Mouse (Mus musculus) lung, postnatal 25 days (tissue): ENCODE measurements around the gene 2310046K23Rik.
A peak's percentile ranks its signal among the peaks of the same experiment; 100 is the strongest.
"Not testable (repeated sequence)": the region's sequence is repeated elsewhere in the genome, so short reads cannot be mapped to it uniquely, and the experiment has no call there.

Experiments used
- DNase-seq: peaks from one replicate; pipeline ENCODE4 v3.0.0; 2022; ENCODE audit warnings: low spot score

Gene 2310046K23Rik

GRCm38 (mm10) chr3:92534411-92534810 lies at the start of gene 2310046K23Rik:
Gene 2310046K23Rik (minus strand): TSS chr3:92534511.
- no peak for DNase-seq

DNA sequence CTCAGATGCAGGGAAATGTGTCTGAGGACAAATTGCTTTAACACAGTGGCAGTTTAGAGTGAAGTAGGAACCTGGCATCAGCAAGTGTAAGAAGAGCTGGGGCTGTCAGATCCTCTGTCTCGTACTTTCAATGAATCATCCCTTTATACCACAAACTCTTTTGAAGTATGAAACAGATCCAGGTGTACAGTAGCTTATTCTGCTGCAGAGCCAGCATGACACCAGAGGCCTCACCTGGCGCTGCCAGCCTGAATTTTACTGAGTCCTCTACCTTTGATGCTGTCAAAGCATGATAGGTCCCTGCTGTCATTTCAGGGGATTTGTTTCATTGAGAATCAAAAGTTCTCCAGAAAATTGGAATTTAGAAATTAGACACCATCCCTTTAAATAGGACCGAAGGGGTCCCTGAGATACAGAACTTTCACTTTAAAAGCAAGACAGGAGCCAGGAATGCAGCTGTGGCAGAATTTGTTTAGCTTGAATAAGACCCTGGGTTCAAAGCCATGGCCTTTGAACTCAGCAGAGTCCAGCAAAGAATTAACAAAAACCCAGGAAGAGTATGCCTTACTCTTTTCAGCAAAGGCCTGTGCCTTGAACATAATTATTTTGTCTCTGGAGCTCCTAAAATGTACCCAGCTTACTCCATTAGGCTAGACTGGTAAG lies 49.0 kb upstream of the 2310046K23Rik start:
- DNase-seq, result no peak

DNA sequence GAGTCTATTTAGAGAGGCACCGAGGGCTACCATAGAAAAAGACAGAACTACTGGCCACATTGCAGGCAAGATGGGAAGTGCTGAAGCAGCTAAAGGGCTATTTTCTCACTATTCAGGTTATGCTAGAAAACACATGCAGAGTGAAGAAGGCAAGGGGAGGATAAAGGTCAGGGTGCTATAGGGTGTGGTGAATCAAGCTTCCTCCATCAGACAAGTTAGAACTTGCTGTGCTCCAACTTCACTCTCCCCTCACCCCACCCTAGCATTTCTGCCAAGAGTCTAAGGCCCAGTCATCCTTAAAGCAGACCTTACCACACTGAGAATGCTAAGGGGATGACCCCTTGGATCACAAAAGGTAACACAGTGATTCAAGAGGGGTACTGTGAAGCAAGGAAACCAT lies 45.2 kb upstream of the 2310046K23Rik start:
- DNase-seq, result no peak

DNA sequence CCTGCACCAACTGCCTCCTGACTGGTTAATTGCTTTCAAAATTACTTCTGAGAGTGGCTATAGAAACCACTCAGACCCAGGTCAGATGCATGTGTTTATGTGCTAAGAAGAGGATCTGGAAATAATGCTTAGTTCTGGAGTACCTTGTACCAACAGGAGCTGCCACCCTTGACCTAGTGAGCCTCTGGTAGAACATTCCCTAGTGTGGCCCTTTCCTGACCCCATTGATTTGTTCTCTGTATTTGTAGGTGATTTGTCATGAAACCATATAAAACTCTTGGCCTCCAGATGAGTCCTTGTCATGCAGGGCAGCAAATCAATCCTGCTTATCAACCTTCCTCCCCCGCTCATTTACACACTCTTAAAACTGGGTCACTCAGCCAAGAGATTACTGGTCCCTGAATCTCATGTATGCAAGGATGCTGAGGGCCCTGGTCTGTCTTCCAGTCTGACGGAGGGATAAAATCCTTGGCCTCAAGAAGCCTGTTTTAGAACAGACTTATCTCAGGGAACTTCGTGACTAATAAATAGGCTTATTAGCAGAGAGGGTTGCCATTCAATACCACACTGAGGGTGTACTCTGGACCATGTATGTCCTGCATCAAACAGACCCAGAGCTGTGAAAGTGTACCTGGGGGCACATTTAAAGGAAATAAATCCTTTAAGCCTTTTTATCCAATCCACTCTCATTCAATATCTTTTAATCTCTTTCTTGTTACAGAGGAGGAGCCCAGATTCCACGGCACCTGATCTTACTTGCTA lies 44.5 kb upstream of the 2310046K23Rik start:
- no peak for DNase-seq

DNA sequence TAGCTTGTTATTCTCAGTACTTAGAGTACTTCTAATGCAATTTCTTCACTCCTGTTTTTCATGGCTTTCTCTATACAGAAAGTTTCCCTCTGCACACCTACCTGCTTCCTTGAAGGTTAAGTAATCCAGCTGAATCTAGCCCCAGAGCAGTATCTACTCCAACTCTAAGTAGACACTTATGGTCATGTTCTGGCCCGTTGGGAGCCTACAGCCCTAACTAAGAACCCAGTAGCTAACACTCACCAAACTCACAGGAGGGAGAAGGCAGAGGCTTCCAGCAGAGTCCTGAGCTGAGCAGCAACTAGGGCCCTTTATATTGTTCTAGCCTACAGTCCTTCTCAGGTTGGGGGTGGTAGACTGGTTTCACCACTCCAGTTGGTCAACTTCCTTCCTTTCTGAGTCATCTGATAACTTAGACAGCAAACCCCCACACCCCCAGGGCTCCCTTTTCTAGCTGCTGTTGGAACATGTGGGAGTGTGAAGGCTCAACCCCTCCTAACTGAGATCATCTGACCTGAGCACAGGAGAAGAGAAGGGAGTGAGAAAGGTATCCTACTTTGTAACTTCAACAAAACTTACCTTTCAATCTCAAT lies 39.2 kb upstream of the 2310046K23Rik start, which contains the start of gene Ivl:
Gene Ivl (minus strand): TSS at position 287 of the 593 bp plus-strand sequence.
- DNase-seq, result no peak

DNA sequence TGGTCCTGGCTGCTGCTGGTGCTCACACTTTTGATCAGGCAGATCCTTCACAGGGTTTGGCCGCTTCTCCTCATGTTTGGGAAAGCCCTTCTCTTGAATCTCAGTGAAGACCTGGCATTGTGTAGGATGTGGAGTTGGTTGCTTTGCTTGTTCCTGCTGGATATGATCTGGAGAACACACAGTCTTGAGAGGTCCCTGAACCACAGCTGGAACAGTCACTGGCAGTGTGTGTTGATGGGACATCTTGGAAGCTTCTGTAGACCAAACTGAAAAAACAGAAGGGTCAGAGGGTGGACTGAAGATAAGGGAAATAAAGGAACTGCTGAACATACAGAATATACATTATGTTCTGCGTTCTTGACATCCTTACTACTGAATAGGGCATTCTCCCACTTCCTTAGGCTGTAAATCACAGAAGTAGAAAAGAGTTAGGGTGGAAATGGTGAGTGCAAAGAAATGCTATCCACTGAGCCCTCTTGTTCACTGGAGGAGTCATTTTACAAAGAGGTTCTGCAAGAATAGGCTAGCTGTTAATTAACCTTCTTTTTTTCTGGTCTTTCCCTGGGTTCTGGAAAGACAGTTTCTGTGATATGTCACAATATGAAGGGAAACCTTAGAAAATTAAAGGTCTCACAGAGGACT lies 38.3 kb upstream of the 2310046K23Rik start:
- no peak for DNase-seq

DNA sequence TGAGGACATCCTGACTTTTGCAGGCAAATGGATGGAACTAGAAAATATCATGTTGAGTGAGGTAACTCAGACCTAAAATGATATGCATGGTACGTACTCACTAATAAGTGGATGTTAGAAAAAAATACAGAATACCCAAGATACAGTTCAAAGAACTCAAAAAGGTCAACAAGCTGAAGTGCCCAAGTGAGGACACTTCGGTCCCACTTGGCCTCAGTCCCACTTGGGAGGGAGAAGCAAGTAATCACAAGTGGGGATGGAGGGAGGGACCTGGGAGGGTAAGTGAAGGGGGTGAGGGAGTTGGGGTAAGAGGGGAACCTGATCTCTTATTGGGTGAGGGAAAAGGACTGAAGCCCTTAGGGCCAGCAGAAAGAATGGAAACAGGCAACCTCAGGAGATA lies 34.4 kb upstream of the 2310046K23Rik start:
- DNase-seq, result peak; percentile 35

DNA sequence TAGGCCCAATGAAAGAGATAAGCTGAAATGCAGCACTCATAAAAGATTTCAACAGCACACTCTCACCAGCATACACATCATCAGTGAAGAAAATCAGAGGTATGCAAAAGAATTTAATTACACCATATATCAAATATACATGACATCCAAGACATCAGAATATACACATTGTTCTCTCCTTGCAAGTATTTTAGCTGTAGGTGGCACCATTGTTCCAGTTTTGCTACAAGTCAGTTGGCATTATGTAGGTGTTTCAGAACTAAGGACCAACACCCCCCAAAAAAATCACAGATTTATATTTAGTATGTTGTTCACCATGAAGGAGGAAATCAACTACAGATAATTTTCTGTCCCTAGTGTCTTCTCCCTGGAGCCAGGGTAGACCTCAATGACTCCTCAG lies 31.1 kb upstream of the 2310046K23Rik start:
- no peak for DNase-seq

GRCm38 (mm10) chr3:92512325-92512724 lies 22.0 kb downstream of the 2310046K23Rik start:
- no peak for DNase-seq

DNA sequence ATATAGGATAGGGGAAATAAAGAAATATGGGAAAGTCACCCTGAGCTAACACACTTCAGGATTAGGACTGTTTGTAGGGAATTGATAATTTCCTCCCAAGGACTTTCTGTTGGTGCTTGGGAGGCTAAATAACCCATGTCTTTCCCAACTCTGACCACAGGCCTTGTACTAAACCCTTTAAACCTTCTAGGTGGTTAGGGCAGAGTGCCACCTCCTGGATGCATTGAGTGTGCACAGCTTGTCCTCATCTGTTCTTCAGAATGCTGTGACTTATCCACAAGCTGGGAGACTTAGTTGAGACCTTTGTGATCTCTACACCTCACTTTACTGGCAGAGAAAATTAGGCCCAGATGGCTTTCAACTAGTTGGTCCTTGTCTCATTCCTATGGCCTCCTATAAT lies 23.5 kb downstream of the 2310046K23Rik start:
- no peak for DNase-seq

- no peak for DNase-seq
These were observed 26.1 kb downstream of the 2310046K23Rik start for GRCm38 (mm10) chr3:92508185-92508584.

DNA sequence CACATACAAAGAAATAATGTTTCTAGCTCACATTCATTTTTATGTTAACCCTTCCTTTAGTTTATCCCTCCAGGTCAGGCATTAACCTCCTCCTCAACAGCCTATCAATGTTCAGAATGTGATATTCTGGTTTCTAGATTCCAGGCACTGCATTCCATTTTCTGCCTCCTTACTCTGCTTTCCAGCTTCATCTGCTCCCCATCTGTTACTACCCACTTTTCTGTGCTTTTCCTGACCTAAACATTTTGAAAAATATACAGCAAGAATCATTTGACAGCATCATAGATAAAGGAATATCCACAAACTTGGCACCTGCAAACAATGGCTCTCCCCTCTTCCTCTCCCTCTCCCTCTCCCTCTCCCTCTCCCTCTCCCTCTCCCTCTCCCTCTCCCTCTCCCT lies 30.8 kb downstream of the 2310046K23Rik start:
- no peak for DNase-seq

DNA sequence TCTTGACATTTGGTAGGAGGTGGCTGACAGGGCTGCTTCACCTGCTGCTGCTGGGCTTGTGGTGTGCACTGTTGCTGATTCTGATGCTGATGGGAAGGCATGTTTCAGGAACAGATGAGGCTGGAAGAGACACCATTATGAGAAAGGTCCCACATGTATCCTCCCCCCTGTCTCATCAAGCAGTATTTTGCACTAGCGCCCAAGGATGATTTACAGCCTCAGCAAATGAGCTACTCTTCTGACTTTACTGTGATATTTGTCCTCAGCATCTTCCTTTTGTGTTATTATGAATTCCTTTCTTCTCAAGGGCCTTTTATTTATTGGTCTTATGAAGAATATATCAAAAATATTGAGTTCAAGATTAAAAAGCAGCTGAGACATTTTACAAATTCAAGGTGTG lies 33.9 kb downstream of the 2310046K23Rik start, which contains the start of gene Sprr4:
Gene Sprr4 (minus strand): TSS at position 101 of the 400 bp plus-strand sequence.
- no peak for DNase-seq

- not testable (repeated sequence) for DNase-seq
These were observed 44.0 kb downstream of the 2310046K23Rik start for GRCm38 (mm10) chr3:92490262-92490661.

DNA sequence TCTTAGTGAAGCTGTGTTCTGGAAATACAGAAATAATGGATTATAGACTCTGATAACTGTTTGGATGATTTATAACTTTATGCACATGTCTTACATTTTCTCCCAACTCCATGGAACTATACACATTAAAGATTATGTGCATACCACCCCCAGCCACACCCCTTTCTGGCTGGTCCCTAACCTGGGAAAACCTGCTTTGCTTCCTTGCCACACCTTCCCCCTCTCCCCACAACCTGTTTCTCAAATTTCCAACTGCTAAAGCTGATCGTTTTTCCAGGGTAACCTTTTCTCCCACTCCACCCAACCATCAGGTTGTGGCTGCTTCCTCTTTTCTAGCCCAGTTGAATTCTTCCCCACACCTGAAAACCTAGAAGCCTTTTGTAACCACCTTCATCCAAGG lies 48.0 kb downstream of the 2310046K23Rik start:
- no peak for DNase-seq

DNA sequence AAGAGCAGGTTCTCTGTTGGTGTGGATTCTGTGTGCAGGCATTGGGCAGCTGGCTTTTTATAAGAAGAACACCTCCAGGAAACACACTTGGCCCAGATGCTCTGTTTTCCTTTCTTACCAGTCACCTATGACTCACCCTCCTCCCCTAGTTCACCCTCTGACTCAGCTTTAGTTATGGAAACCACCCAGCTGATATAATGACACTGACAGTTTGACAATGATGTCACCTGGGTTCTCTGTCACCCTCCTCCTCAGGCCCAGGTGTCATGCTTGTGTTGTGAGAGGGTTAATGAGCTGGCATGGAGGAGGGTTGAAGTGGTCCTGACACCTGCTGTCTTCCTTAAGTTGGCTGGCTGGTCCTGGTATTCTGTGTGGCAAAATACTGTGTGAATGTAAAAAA lies 48.4 kb downstream of the 2310046K23Rik start, which contains the start of gene Sprr1a:
Gene Sprr1a (minus strand): TSS at position 33 of the 400 bp plus-strand sequence.
- DNase-seq, result no peak
